Mouse (Mus musculus) cerebellum, adult 9-10 months (tissue): Measurements from ENCODE around the gene Rp2.
"Not testable (repeated sequence)": the region's sequence is repeated elsewhere in the genome, so short reads cannot be mapped to it uniquely, and the experiment has no call there.

Experiments used
- DNase-seq: peaks from one replicate; pipeline ENCODE4 v3.0.0; 2022

Rp2 gene

GRCm38 (mm10) chrX:20364391-20365365, at the start of gene Rp2:
Rp2 (plus strand) TSS chrX:20364481.
- peak; percentile 85 for DNase-seq

DNA sequence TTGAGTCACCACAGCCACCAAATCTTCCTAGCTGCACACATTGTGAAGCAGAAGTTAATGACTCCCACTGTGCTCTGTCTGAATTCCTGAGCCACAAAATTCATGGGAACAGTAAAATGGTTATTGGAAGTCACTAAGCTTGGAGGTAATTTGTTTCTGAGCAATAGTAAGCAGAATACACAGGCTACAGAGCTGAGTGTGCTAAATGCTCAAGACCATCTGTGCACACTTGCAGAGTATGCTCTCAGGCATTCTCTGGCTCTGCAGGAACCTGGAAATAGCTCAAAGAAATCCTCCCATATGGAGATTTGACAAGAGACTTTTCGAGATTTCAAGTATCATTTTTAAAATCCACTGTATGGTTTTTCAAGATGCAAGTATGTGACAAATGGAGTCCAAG, 31.5 kb upstream of the Rp2 start:
- DNase-seq: peak; percentile 64

DNA sequence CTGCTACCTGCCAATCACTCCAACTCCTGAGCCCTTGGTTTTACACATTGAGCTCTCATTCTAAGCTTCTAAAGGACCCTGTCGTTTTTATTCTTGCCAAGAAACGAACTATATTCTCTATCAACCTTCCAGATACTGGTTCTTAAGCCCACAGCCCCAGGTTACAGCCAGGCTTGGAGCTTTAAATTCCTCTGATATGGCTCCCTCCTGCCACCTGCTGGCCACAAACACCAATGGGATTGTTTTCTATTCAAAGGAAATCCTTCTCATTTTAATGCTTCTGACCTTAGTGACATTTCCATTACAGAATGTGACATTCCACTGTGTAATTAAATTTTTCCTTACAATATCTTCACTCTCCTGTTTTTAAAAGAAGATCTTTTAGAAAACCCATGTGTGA, 28.6 kb upstream of the Rp2 start:
- DNase-seq: peak; percentile 50

DNA sequence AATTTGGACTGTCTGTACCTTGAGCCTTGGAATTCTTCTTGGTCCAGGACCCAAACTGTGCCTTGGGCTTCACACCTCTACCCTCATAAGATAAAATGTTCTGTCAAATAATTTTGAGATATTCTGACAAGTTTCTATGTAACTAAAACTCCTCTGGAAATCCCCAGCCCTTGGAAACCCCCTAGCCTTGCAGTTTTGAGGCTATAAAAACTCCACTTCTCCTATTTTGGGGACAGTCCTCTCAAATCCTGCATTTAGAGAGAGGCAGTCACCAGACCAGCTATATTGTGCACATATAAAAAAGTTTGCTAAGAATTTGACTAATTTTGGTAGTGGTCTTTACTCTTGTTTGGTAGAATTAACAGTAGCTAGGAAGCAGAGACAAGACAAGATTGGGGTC, 19.3 kb upstream of the Rp2 start:
- no peak for DNase-seq

- DNase-seq: no peak
Observed at GRCm38 (mm10) chrX:20346355-20346754, 17.9 kb upstream of the Rp2 start.

DNA sequence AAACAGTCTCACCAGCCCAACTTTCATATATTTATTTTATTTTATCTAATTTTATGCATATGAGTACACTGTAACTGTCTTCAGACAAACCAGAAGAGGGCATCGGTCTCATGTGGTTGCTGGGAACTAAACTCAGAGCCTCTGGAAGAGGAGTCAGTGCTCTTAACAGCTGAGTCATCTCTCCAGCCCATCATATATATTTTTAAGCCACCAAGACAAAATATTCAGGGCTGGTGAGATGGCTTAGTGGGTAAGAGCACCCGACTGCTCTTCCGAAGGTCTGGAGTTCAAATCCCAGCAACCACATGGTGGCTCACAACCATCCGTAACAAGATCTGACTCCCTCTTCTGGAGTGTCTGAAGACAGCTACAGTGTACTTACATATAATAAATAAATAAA, 14.0 kb upstream of the Rp2 start:
- not testable (repeated sequence) for DNase-seq

DNA sequence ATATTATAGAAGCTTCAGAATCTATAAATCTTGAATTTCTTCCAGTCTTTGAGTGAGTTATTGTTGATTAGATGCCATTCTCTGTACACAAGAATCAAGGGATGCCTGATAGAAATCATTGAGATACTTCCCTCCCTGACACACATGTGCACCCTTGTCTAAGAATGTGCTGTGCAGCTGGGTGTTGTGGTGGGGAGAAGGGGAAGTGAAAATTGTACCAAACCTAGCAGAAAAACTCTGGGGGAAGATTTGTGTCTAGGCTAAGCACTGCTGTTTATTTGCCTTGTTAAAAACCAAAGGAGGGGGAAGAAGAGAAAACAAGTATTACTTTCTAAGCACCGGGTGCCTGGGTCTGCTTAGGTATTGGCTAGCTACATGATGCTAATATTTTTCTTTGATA, 9.0 kb upstream of the Rp2 start:
- DNase-seq: no peak

DNA sequence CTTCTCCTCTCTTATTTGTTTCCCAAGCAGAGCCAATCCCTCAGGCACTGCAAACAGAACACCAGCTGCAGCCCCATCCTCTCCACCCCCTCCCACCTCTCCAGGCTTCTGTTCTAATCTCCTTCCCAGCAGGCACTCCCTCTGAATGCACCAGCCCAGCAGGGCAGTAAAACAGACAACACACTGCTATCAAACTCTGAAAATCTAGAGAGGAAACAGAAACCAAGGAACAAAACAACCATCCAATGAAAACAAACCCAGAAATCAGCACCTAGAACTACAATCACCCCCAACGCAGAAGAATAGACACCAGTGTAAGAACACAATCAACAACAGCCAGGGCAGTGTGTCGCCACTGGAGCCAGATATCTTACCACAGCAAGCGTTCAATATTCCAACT, 8.0 kb upstream of the Rp2 start:
- DNase-seq: no peak

- no peak for DNase-seq
Observed at GRCm38 (mm10) chrX:20366036-20366435, 1.8 kb downstream of the Rp2 start.

DNA sequence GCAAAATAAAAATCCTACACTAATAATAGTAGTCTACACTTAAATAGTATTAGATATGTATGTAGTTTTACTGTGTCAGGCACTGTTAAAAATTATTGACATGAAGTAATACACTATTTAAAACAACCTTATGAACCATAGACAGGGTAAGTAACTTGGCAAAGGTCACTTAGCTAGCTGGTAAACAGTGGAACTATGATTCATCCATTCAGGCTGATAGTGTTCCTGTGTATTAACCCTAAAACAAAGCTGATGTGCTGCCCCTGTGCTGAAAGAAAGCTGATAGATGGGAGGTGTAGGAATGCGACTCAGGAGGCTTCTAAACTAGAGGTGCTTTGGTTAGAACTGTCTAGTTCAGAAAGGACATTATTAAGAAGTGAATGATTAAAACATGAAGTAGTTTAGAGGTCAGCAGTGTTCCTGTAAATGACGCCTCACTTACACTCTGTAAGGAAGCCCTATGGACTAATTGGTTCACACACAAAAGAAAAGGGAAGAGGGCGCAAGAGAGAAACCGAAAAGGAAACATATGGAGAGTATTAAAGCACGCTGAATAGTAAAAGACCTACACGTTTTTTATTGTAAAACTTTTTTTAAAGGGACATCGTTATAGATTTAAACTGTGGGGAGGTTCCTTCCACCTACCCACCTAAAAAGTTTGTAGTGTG, 15.2 kb downstream of the Rp2 start:
- no peak for DNase-seq

- DNase-seq: no peak
Observed at GRCm38 (mm10) chrX:20382260-20382659, 18.0 kb downstream of the Rp2 start.

- no peak for DNase-seq
Observed at GRCm38 (mm10) chrX:20387006-20387405, 22.7 kb downstream of the Rp2 start.

DNA sequence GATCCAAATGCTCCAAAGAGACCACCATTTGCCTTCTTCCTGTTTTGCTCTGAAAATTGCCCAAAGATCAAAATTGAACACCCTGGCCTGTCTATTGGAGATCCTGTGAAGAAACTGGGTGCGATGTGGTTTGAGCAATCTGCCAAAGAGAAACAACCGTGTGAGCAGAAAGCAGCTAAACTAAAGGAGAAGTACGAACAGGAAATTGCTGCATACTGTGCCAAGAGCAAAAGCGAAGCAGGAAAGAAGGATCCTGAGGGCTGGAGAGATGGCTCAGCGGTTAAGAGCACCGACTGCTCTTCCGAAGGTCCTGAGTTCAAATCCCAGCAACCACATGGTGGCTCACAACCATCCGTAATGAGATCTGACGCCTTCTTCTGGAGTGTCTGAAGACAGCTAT, 27.7 kb downstream of the Rp2 start:
- DNase-seq: not testable (repeated sequence)

- DNase-seq: no peak
Observed at GRCm38 (mm10) chrX:20392942-20393341, 28.7 kb downstream of the Rp2 start.

GRCm38 (mm10) chrX:20404068-20404467, 39.8 kb downstream of the Rp2 start:
- no peak for DNase-seq

GRCm38 (mm10) chrX:20406909-20407308, 42.6 kb downstream of the Rp2 start:
- DNase-seq: no peak

GRCm38 (mm10) chrX:20407676-20408075, 43.4 kb downstream of the Rp2 start:
- no peak for DNase-seq

GRCm38 (mm10) chrX:20411382-20411781, 47.1 kb downstream of the Rp2 start:
- no peak for DNase-seq

DNA sequence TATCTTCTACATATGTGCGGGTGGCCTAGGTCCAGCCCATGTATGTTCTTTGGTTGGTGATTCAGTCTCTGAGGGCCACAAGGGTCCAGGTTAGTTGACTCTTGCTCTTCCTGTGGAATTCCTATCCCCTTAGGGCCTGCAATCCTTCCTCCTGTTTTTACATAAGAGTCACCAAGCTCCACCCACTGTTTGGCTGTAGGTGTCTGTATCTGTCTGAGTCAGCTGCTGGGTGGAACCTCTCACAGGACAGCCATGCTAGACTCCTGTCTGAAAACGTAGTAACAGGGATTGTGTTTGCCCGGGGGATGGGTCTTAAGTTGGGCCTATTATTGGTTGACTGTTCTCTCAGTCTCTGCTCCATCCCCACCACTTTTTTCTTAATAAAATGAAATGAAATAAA, 47.9 kb downstream of the Rp2 start:
- DNase-seq: no peak

GRCm38 (mm10) chrX:20414885-20415622, 50.8 kb downstream of the Rp2 start:
- no peak for DNase-seq

- no peak for DNase-seq
Observed at GRCm38 (mm10) chrX:20418461-20418860, 54.2 kb downstream of the Rp2 start.

GRCm38 (mm10) chrX:20419536-20419935, 55.3 kb downstream of the Rp2 start:
- no peak for DNase-seq

GRCm38 (mm10) chrX:20425140-20425838, 61.0 kb downstream of the Rp2 start, which contains the start of gene Jade3:
Jade3 (plus strand) TSS chrX:20425688.
- DNase-seq: peak; percentile 69
